Mouse (Mus musculus) heart, embryonic 14.5 days (tissue): ENCODE data around the gene Ank3. TPM values are rescaled to one million over a fixed set of nuclear protein-coding genes. Genes with fewer than 3 reads are reported as not detected.
A peak's percentile ranks its signal among the peaks of the same experiment; 100 is the strongest.

Experiments used
- ATAC-seq: fragments of 200-750 bp; cut with Nextera tagmentation; 2 replicates; pipeline ENCODE4 v1.8.0; 2017; ENCODE audit warnings: low read depth, moderate TSS enrichment; ENCODE audit not compliant: insufficient number of reproducible peaks, insufficient read depth, low FRiP score
- H3K27ac ChIP-seq, 2 experiments: fragments of 200-500 bp in 1 of 2; fragments of 300-500 bp in 1 of 2; sonication (generic) in 1 of 2; replicated peaks in 1 of 2; 2 replicates each; pipeline ENCODE4 v1.5.1; 2012 to 2014; ENCODE audit warnings: low read depth in 2 of 2, low read length in 2 of 2, control low read depth in 1 of 2, mild to moderate bottlenecking in 1 of 2, mixed read lengths in 1 of 2; ENCODE audit not compliant: control insufficient read depth in 1 of 2, insufficient read depth in 1 of 2
- H3K27me3 ChIP-seq: fragments of 300-500 bp; sonication (generic); 2 replicates; pipeline ENCODE4 v1.6.1; 2014; ENCODE audit warnings: mild to moderate bottlenecking, low read length, control low read depth; ENCODE audit not compliant: control insufficient read depth, insufficient read depth
- H3K36me3 ChIP-seq: fragments of 300-500 bp; sonication (generic); 2 replicates; pipeline ENCODE4 v1.6.1; 2014; ENCODE audit warnings: mild to moderate bottlenecking, control low read depth, low read length, mixed read lengths; ENCODE audit not compliant: control insufficient read depth, insufficient read depth
- H3K4me1 ChIP-seq, 2 experiments: fragments of 200-500 bp in 1 of 2; fragments of 300-500 bp in 1 of 2; sonication (generic) in 1 of 2; 2 replicates each; pipeline ENCODE4 v1.6.1; 2012 to 2014; ENCODE audit warnings: low read length in 2 of 2, control low read depth in 1 of 2, mixed read lengths in 1 of 2; ENCODE audit not compliant: control insufficient read depth in 2 of 2, insufficient read depth in 2 of 2
- H3K4me2 ChIP-seq: fragments of 300-500 bp; sonication (generic); 2 replicates; pipeline ENCODE4 v1.6.1; 2014; ENCODE audit warnings: mild to moderate bottlenecking, low read length
- H3K4me3 ChIP-seq, 2 experiments: fragments of 200-500 bp in 1 of 2; fragments of 300-500 bp in 1 of 2; sonication (generic) in 1 of 2; 2 replicates each; pipeline ENCODE4 v1.5.1; 2012 to 2014; ENCODE audit warnings: low read length in 2 of 2, mild to moderate bottlenecking in 2 of 2, control low read depth in 1 of 2, low read depth in 1 of 2, moderate library complexity in 1 of 2; ENCODE audit not compliant: control insufficient read depth in 1 of 2, insufficient read depth in 1 of 2
- H3K9ac ChIP-seq: fragments of 300-500 bp; sonication (generic); 2 replicates; pipeline ENCODE4 v1.6.1; 2014; ENCODE audit warnings: mild to moderate bottlenecking, low read length
- H3K9me3 ChIP-seq: fragments of 300-500 bp; sonication (generic); 2 replicates; pipeline ENCODE4 v1.6.1; 2016; ENCODE audit warnings: low read length, control low read depth; ENCODE audit not compliant: control insufficient read depth
- WGBS: fragments of 180-500 bp; shearing (Covaris S2); extraction: QIAGEN DNeasy Blood & Tissue Kit; methylation state at CpG from one replicate; pipeline ENCODE4 v1.1.7; 2014; 5-methylcytosine and 5-hydroxymethylcytosine counted together
- polyA plus RNA-seq: library from polyadenylated mRNA; unstranded; fragments of >200 nt; fragmentation: Nextera tagmentation; extraction: Ambion mirVana; gene quantifications from 2 replicates; pipeline ENCODE4 v1.2.1, GENCODE M21; 2014

Ank3 gene
- polyA plus RNA-seq, 1 experiment from 2014 or later, result 43.2 TPM

DNA sequence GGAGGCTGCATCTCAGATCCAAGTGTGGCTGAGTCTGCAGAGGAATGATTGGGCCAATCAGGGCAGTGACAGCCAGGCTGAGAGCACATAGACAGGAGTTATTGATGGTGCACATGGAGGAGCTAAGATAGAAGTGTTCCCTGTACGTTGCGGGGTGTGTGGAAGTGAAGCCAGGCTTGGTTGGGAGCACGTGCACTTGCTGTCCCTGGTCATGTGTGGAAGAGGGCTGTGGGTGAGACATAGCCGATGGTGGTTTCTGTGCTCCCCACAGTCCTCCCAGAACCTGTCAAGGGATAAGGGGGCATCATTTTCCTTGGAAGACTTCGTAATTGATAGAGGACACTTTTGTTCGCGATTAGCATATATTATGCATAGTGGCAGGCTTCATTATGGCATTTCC, 434.2 kb downstream of the Ank3 start:
- ATAC-seq, result no peak
- Histone ChIP-seq H3K9me3 (no peaks in the 10 kb centered on the region), H3K4me1 (peaks cover 21 to 40% of the 10 kb centered on the region in 2 experiments), H3K36me3 (no peaks in the 10 kb centered on the region), H3K4me2 (no peak overlapping the region), H3K27me3 (no peaks in the 10 kb centered on the region), H3K27ac (no peak overlapping the region), H3K4me3 (no peak overlapping the region), H3K9ac (no peak overlapping the region)
- 92% methylated on average over 7 of the region's 7 CpGs for WGBS

DNA sequence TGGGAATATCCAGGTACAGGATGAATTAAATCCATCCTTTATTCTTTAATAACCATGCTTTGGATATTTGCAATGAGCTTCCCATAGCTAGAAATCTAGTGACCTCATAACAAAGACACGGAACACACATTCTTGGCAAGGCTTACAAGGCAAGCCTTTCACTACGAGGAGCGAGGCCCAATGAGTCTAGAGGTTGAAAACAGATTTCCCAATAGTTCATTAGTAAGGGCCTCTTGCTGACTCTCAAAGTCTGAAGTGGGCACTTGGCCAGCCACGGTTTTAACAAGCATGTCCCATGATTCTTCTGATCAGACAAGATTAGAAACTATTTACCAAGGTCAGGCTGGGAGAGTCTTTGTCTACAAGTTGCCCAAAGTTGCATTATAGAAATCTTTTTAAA, 436.1 kb downstream of the Ank3 start:
- H3K27ac ChIP-seq, result peak overlapping the region in 1 of 2 experiments; percentile 66; a peak in 2 of 4 replicates
- 24% methylated on average over 4 of the region's 4 CpGs for WGBS

DNA sequence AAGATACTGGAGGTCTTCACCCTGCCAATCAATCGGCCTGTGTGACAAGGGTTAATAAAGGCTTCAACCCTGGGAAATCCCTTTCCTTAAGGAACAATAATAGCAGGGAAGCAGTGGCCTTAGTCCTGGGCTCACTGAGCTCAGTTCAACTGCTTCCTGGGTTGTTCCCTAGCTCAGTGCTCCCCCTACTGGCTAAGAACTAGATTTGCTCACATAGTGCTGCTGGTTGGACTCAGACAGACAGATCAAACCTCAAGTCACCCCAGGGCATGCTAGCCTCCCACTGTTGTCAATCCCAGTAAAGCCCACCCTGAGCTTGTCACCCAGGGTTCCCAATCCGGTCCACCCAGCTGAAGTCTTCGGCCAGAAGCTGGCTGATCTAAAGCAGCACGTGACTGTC, 447.2 kb downstream of the Ank3 start:
- Histone ChIP-seq H3K4me2 (no peak overlapping the region), H3K27me3 (no peaks in the 10 kb centered on the region), H3K36me3 (peaks cover 9% of the 10 kb centered on the region), H3K27ac (no peak overlapping the region), H3K9ac (no peak overlapping the region), H3K9me3 (no peaks in the 10 kb centered on the region), H3K4me1 (peaks cover 2 to 3% of the 10 kb centered on the region in 2 experiments; a peak in 3 of 4 replicates), H3K4me3 (no peak overlapping the region)
- 37% methylated on average over 4 of the region's 4 CpGs for WGBS
- no peak for ATAC-seq

More for the DNA sequence above, 436.1 kb downstream of the Ank3 start:
- Histone ChIP-seq H3K9ac (no peak overlapping the region), H3K4me1 (peaks cover 14 to 27% of the 10 kb centered on the region in 2 experiments), H3K27me3 (no peaks in the 10 kb centered on the region), H3K4me3 (no peak overlapping the region), H3K9me3 (no peaks in the 10 kb centered on the region), H3K36me3 (no peaks in the 10 kb centered on the region), H3K4me2 (no peak overlapping the region)
- ATAC-seq, result no peak

DNA sequence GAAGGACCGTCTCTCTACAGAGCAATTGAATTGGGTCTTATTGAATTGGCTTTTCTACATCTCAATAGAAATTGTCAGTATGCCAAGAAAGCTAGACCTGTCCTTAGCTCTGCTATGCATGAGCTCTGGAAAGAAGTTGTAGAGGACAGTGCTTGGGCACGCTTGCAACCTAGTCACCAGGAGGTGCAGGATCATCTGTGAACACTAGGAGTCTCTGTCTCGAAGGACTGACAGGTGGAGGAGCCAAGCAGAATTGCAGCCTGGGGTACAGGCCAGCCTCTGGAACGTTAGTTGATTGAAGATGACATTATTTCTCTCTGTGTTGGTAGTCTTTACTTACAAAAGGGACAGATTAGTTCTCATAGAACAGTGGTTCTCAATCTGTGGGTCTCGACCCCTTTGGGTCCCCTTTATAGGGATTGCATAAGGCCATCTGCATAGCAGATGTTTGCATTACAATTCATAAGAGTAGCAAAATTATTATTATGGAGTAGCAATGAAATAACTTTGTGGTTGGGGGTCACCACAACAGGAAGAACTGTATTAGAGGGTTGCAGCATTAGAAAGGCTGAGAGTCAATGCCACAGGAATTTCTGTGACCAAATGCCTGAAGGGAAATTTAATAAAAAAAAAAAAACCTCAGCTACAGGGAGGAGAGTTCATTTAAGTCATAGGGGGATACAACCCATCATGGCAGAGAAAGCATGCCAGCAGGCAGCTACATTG, 454.0 kb downstream of the Ank3 start:
- Histone ChIP-seq H3K9ac (no peak overlapping the region), H3K9me3 (no peaks in the 10 kb centered on the region), H3K27me3 (no peaks in the 10 kb centered on the region), H3K36me3 (peaks cover 16% of the 10 kb centered on the region), H3K4me1 (no peaks in the 10 kb centered on the region), H3K27ac (no peak overlapping the region), H3K4me2 (no peak overlapping the region), H3K4me3 (no peak overlapping the region)
- ATAC-seq, result no peak
- 63% methylated on average over 5 of the region's 5 CpGs for WGBS

DNA sequence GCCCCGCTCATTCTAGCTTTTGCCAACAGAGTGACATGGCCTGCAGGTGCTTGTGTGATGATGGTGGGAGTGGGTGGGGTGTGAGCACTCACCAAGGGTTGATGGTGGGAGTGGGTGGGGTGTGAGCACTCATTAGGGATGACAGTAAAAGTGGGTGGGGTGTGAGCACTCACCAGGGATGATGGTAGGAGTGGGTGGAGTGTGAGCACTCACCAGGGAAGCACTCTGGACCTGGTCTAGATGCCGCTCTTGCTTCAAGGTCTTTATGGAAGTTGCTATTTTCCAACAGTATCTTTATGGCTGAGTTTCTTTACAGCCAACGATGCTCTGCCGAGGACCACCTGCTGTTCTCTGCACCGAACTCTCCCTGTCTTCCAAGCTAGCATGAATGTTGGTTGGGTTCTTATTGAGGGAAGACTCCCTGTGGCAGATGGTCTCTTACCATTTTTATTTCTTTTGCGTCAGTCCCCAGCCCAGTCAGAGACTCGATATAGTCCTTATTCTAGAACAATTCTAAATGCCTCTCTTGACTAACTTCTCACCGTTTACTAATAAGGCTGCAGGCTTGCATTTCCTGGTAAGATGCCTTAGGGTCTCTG, 456.1 kb downstream of the Ank3 start:
- H3K4me3 ChIP-seq, result no peak overlapping the region
- no peak for ATAC-seq
- no peaks in the 10 kb centered on the region for H3K27me3 ChIP-seq
- no peak overlapping the region for H3K9ac ChIP-seq
- H3K9me3 ChIP-seq, result no peaks in the 10 kb centered on the region
- no peak overlapping the region for H3K27ac ChIP-seq
- no peak overlapping the region for H3K4me2 ChIP-seq
- H3K4me1 ChIP-seq, result peaks cover 2 to 14% of the 10 kb centered on the region in 2 experiments; a peak in 3 of 4 replicates
- H3K36me3 ChIP-seq, result peaks cover 16% of the 10 kb centered on the region
- WGBS, result 93% methylated on average over 8 of the region's 8 CpGs

DNA sequence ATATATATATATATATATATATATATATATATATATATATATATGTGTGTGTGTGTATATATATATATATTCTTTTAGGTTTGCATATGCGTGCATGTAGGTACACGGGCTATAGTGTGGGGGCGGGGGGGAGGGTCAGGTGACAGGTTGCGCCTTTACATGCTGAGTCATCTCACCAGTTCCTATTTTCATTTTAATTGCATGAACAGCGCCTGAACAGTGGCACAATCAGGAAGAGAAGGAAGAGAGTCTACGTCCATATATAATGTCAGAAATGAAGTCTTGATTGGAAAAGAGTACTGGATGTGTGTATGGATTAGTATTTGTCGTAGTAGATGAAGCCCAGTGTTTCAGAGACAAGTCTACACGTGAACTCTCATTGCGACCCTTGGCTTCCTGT, 459.4 kb downstream of the Ank3 start:
- Histone ChIP-seq H3K36me3 (peaks cover 6% of the 10 kb centered on the region), H3K27ac (no peak overlapping the region), H3K27me3 (no peaks in the 10 kb centered on the region), H3K9me3 (no peaks in the 10 kb centered on the region), H3K4me2 (no peak overlapping the region), H3K9ac (no peak overlapping the region), H3K4me1 (peaks cover 8 to 22% of the 10 kb centered on the region in 2 experiments), H3K4me3 (no peak overlapping the region)
- 85% methylated on average over 9 of the region's 9 CpGs for WGBS
- ATAC-seq, result no peak

DNA sequence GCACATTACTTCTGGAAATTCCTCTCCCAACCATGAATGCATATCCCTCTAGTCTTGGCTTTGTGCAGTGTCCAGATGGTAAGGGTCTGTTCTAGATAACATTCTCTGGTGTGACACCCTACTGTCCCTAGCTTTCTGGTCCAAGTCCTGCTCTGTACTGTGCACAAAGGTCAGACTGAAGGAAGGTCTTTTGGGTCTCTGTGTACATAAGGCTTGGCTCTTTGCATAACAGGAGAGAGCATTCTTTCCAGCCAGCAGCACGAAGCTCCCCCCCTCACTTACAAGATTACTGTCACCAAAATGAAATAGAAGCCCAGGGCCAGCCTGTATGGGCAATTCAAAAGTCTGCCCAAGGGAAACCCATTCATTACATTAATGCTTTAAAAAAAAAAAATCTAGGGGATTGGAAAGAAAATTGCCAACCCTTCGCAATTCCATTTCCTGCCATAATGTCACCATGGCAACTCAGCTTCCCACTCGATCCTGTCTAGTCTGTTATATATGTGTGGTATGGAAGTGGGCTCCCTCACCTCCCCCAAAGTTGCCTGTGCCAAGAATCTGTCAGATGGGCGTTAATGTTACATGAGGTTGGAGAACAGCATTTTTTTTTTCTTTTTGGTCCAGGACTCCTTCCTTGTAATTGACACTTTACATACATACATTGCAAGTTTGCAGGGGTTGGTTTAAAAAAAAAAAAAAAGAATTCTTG, 460.5 kb downstream of the Ank3 start:
- ATAC-seq, result no peak

More for the DNA sequence above, 460.5 kb downstream of the Ank3 start:
- no peaks in the 10 kb centered on the region for H3K27me3 ChIP-seq
- 23% methylated on average over 4 of the region's 4 CpGs for WGBS
- peaks cover 9 to 25% of the 10 kb centered on the region in 2 experiments for H3K4me1 ChIP-seq
- peak overlapping the region; percentile 5 to 39; a peak in 1 of 4 replicates for H3K27ac ChIP-seq
- no peak overlapping the region for H3K4me3 ChIP-seq
- peaks cover 6% of the 10 kb centered on the region for H3K36me3 ChIP-seq
- no peak overlapping the region for H3K9ac ChIP-seq
- H3K4me2 ChIP-seq, result no peak overlapping the region
- H3K9me3 ChIP-seq, result no peaks in the 10 kb centered on the region
